Mouse (Mus musculus) heart, embryonic 11.5 days (tissue): ENCODE results near the gene Tmc2. TPM values are rescaled to one million over a fixed set of nuclear protein-coding genes. Genes with fewer than 3 reads are reported as not detected.

Source experiments
- ATAC-seq: fragments of 200-750 bp; cut with Nextera tagmentation; replicated peaks from 2 replicates; pipeline ENCODE4 v1.8.0; 2017; ENCODE audit warnings: moderate library complexity; ENCODE audit not compliant: insufficient number of reproducible peaks, low FRiP score, low TSS enrichment
- H3K27ac ChIP-seq: fragments of 300-500 bp; sonication (generic); 2 replicates; pipeline ENCODE4 v1.5.1; 2014; ENCODE audit warnings: mild to moderate bottlenecking, low read depth, low read length
- H3K27me3 ChIP-seq: fragments of 300-500 bp; sonication (generic); 2 replicates; pipeline ENCODE4 v1.6.1; 2014; ENCODE audit warnings: mild to moderate bottlenecking, low read length, mixed read lengths; ENCODE audit not compliant: control insufficient read depth, insufficient read depth
- H3K36me3 ChIP-seq: fragments of 300-500 bp; sonication (generic); 2 replicates; pipeline ENCODE4 v1.6.1; 2014; ENCODE audit warnings: mild to moderate bottlenecking, low read length, moderate library complexity, mixed read lengths; ENCODE audit not compliant: control insufficient read depth, insufficient read depth
- H3K4me1 ChIP-seq: fragments of 300-500 bp; sonication (generic); 2 replicates; pipeline ENCODE4 v1.6.1; 2014; ENCODE audit warnings: low read length; ENCODE audit not compliant: control insufficient read depth, insufficient read depth
- H3K4me2 ChIP-seq: fragments of 300-500 bp; sonication (generic); 2 replicates; pipeline ENCODE4 v1.6.1; 2014; ENCODE audit warnings: mild to moderate bottlenecking, moderate library complexity
- H3K4me3 ChIP-seq: fragments of 300-500 bp; sonication (generic); 2 replicates; pipeline ENCODE4 v1.5.1; 2014; ENCODE audit warnings: low read depth, low read length
- H3K9ac ChIP-seq: fragments of 300-500 bp; sonication (generic); 2 replicates; pipeline ENCODE4 v1.6.1; 2014; ENCODE audit warnings: mild to moderate bottlenecking, low read depth, low read length, moderate library complexity
- H3K9me3 ChIP-seq: fragments of 300-500 bp; sonication (generic); replicated peaks from 2 replicates; pipeline ENCODE4 v1.6.1; 2016; ENCODE audit warnings: low read length; ENCODE audit not compliant: control insufficient read depth
- WGBS: fragments of 180-500 bp; shearing (Covaris S2); extraction: QIAGEN DNeasy Blood & Tissue Kit; methylation state at CpG from one replicate; pipeline ENCODE4 v1.1.7; 2014; ENCODE audit not compliant: insufficient replicate concordance; 5-methylcytosine and 5-hydroxymethylcytosine counted together
- polyA plus RNA-seq: library from polyadenylated mRNA; unstranded; fragments of >200 nt; fragmentation: Nextera tagmentation; extraction: Ambion mirVana; gene quantifications from 2 replicates; pipeline ENCODE4 v1.2.1, GENCODE M21; 2014

The Tmc2 gene
- not detected in 2 replicates for polyA plus RNA-seq

- 90% methylated on average over 16 of the region's 16 CpGs for WGBS
- Histone ChIP-seq H3K4me3 (no peak within 1 kb of the TSS), H3K36me3 (no peaks in the 10 kb centered on the region), H3K27ac (no peak within 1 kb of the TSS), H3K4me1 (no peaks in the 10 kb centered on the region), H3K9me3 (no peaks in the 10 kb centered on the region), H3K4me2 (no peak within 1 kb of the TSS), H3K9ac (no peak within 1 kb of the TSS), H3K27me3 (no peaks in the 10 kb centered on the region)
- ATAC-seq = no peak
Observed at GRCm38 (mm10) chr2:130194894-130195293, at the start of gene Tmc2. Tmc2 (plus strand) TSS chr2:130195194.

DNA sequence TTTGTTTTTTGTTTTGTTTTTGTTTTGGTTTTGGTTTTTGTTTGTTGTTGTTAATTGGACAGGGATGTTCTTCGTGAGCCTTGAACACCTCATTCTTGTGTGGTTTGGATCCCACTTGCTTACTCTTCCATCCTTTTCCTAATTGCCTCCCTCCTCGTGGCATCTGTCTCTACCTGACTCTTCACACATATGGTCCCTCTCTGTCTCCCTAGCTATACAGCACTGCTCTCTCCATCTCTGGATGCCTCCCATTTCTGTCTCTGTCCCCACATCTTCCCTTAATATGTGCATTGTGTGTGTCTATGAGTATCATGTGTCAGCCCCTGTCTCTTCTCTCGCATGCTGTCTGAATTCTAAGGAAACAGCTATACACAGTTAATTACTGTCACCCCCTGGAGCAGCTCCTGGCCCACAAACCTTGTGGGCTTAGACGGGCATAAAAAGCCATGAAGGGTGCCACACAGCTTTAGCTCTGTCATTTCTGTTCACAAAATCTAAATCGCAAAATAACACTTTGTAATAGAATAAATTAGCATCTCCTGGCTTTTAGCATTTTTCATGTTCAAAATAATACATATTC, 48.8 kb upstream of the Tmc2 start:
- no peak for ATAC-seq
- Histone ChIP-seq H3K36me3 (no peaks in the 10 kb centered on the region), H3K4me2 (no peak overlapping the region), H3K9ac (no peak overlapping the region), H3K4me1 (no peaks in the 10 kb centered on the region), H3K4me3 (no peak overlapping the region), H3K27me3 (no peaks in the 10 kb centered on the region), H3K27ac (no peak overlapping the region), H3K9me3 (no peaks in the 10 kb centered on the region)
- WGBS = 71% methylated on average over 5 of the region's 5 CpGs

DNA sequence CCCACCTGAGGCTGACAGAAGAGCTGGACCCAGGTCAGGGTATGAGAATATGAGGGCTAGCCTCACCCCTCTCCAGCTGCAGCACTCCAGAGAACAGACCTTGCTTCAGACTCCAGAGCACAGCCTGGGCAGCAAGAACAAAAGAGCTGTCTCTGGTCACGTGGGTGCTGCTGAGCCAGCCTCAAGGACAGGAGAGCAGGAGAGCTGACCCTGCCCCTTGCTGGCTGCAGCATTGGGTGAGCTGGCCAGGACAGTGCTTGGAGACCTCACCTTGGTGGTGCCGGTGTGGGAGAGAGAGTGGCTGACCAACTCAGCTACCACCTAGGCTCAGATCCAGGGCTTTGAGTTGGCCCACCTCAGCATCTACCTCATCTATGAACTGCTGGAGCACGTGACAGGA, 39.8 kb upstream of the Tmc2 start:
- Histone ChIP-seq H3K4me1 (no peaks in the 10 kb centered on the region), H3K27ac (no peak overlapping the region), H3K9ac (no peak overlapping the region), H3K9me3 (no peaks in the 10 kb centered on the region), H3K4me3 (no peak overlapping the region), H3K4me2 (no peak overlapping the region), H3K27me3 (no peaks in the 10 kb centered on the region), H3K36me3 (no peaks in the 10 kb centered on the region)
- WGBS = 75% methylated on average over 3 of the region's 3 CpGs
- ATAC-seq = no peak

DNA sequence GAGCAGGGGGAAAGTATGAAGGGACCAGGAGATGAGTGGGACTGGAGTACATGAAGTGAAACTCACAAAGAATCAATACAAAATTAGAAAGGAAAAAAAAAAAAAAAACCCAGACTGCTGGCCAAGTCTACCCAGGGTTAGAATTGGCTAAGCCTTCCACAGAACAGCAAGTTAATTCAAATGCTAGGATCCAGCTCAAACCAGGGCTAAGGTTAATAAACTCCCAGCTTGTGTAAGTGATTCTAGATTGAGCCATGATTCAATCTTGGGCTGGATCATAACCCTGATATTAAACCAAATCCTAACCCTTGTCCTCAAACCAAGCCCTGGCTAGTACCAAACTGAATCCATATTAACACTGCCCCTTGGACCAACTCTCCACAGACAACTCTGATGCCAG, 39.1 kb upstream of the Tmc2 start:
- Histone ChIP-seq H3K27me3 (no peaks in the 10 kb centered on the region), H3K27ac (no peak overlapping the region)
- ATAC-seq = no peak

DNA sequence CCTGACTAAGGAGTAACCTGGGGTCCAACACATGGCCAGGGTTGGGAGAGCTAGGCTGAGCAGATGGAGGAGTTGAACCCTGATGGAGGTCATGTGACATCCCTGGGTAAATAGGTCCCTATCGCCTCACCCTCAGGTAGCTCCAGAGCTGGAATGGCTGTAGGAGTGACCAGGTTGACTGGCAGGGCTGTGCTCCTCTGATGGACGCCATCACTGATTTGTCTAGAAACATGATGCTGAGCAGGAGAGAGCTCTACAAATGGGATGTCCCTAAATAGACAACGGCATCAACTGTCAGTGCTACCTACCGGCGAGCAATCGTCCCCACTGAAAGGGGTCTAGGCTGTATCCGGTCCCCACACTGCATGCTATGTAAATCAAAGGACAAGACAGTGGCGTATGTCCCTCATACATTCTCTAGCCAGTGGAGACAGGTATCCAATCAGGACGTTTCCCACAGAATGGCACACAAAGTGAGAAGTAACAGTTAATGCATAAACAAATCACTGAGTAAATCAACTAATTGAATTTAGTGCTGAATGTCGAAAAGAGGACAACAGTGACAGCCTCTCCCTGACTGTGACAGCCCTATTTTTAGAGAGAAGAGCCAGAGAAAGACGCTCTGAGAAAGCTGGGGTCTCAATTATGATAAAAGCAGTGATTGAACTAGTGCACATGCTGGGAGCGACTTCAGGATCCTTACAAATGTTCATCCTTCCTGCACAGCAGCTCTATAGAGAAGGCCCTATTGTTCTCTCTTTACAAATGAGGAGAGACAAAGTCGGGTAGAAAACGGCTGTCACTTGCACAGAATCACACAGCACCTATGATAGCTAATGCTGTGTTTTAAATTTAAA, 37.5 kb upstream of the Tmc2 start:
- no peaks in the 10 kb centered on the region for H3K27me3 ChIP-seq
- ATAC-seq = no peak
- H3K27ac ChIP-seq = no peak overlapping the region
- no peak overlapping the region for H3K4me2 ChIP-seq
- H3K36me3 ChIP-seq = no peaks in the 10 kb centered on the region
- no peak overlapping the region for H3K4me3 ChIP-seq
- H3K4me1 ChIP-seq = no peaks in the 10 kb centered on the region
- no peak overlapping the region for H3K9ac ChIP-seq
- 63% methylated on average over 14 of the region's 14 CpGs for WGBS
- no peaks in the 10 kb centered on the region for H3K9me3 ChIP-seq

More for the DNA sequence above, 39.1 kb upstream of the Tmc2 start:
- Histone ChIP-seq H3K9me3 (no peaks in the 10 kb centered on the region), H3K4me1 (no peaks in the 10 kb centered on the region), H3K36me3 (no peaks in the 10 kb centered on the region), H3K4me3 (no peak overlapping the region), H3K4me2 (no peak overlapping the region), H3K9ac (no peak overlapping the region)

- H3K9ac ChIP-seq = no peak overlapping the region
- 56% methylated on average over 4 of the region's 4 CpGs for WGBS
- no peak overlapping the region for H3K4me3 ChIP-seq
- ATAC-seq = no peak
- no peaks in the 10 kb centered on the region for H3K4me1 ChIP-seq
- H3K27ac ChIP-seq = no peak overlapping the region
- no peaks in the 10 kb centered on the region for H3K27me3 ChIP-seq
- H3K36me3 ChIP-seq = no peaks in the 10 kb centered on the region
- no peaks in the 10 kb centered on the region for H3K9me3 ChIP-seq
- no peak overlapping the region for H3K4me2 ChIP-seq
Observed at GRCm38 (mm10) chr2:130158088-130158437, 36.9 kb upstream of the Tmc2 start.

DNA sequence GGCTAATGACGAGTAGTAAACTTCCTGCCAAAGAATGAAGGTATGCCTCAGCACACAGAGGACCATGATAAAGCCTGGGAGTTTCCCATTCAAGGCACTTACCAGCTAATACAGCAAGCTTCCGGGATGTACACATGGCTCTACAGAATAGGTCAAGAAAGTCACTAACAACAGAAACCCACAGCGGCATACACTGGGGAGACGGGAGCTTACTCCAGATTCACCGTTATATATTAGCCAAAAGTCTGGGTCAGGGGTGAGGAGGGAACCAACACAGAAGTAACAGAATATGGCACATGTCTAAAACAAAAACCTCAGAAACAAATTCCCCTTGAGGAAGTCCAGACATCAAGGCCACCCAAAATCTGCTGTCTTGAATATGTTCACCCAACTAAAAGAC, 32.3 kb upstream of the Tmc2 start:
- no peaks in the 10 kb centered on the region for H3K4me1 ChIP-seq
- no peaks in the 10 kb centered on the region for H3K27me3 ChIP-seq
- no peak for ATAC-seq
- no peak overlapping the region for H3K4me3 ChIP-seq
- no peak overlapping the region for H3K4me2 ChIP-seq
- H3K27ac ChIP-seq = no peak overlapping the region
- WGBS = 73% methylated on average over 5 of the region's 5 CpGs
- no peak overlapping the region for H3K9ac ChIP-seq
- peaks cover 2% of the 10 kb centered on the region; the same call in 1 of the 2 replicates for H3K36me3 ChIP-seq
- H3K9me3 ChIP-seq = no peaks in the 10 kb centered on the region

DNA sequence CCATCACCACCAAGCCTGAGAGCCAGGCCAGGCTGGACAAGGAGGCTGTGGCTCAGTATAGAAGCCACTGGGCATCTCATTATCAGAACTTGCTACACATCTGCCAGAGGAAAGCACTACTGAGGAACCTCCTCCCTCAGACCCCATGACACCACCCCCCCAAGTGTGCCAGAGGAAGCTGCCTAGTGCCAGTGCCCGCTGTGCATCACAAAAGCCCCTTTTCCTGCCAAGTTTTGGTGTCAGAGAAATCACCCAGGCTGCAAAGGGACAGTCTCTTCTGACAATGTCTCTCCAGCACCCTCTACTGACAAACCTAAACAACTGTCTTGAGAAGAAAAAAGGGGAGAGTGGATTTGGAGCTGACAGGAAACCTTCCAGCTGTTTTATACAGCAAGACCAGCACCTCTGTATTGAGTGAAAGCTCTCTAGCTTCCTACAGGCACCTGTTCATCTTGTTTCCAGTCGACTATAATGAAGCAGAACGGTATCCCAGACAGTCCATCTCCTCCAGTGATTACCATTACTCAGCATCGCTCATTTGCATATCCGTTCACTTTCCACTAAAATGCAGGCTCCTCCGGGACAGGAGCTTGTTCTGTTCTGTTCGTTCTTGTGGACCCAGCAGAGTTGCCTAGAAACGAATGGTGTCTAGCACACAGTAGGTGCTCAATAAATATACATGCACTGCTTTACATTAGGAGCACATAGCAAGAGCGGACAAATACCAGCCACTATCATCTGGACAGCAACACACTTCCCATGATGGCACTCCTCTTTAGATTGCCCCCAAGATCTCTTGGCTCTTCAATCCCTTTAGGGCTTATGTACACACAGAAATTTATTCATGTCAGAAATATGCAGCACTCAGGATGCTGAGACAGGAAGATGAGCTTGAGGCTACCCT, 28.4 kb upstream of the Tmc2 start:
- Histone ChIP-seq H3K27ac (no peak overlapping the region), H3K27me3 (no peaks in the 10 kb centered on the region), H3K4me2 (no peak overlapping the region), H3K9ac (no peak overlapping the region), H3K36me3 (peaks cover 8% of the 10 kb centered on the region), H3K4me3 (no peak overlapping the region), H3K9me3 (no peaks in the 10 kb centered on the region), H3K4me1 (no peaks in the 10 kb centered on the region)
- WGBS = 66% methylated on average over 9 of the region's 9 CpGs
- no peak for ATAC-seq
